Mouse (Mus musculus) MEL (cell line): ENCODE data around the gene Crybg3. TPM values are rescaled to one million over a fixed set of nuclear protein-coding genes. Genes with fewer than 3 reads are reported as not detected.

ENCODE experiments used
- DNase-seq: peaks from one replicate; pipeline ENCODE4 v3.0.0; 2011; ENCODE audit warnings: low read depth, low spot score
- H3K27ac ChIP-seq: 2 replicates; pipeline ENCODE4 v1.5.1; 2012; ENCODE audit warnings: low read depth, mild to moderate bottlenecking, control low read depth, low read length, moderate library complexity; ENCODE audit not compliant: control insufficient read depth
- H3K27me3 ChIP-seq, 2 experiments: fragments of 150-350 bp in 1 of 2; sonication (generic) in 1 of 2; 2 replicates each; pipeline ENCODE4 v1.6.1; 2012; ENCODE audit warnings: low read length in 2 of 2, mild to moderate bottlenecking in 2 of 2, improper control_type of control experiment in 1 of 2, moderate library complexity in 1 of 2; ENCODE audit not compliant: insufficient read depth in 2 of 2, control insufficient read depth in 1 of 2
- H3K36me3 ChIP-seq, 2 experiments: 2 replicates each; pipeline ENCODE4 v1.6.1; 2012 to 2014; ENCODE audit warnings: low read length in 2 of 2, improper control_type of control experiment in 1 of 2, inconsistent platforms in 1 of 2, mild to moderate bottlenecking in 1 of 2; ENCODE audit not compliant: insufficient read depth in 2 of 2, control insufficient read depth in 1 of 2
- H3K4me1 ChIP-seq, 2 experiments: fragments of 150-350 bp in 1 of 2; sonication (generic) in 1 of 2; 2 replicates each; pipeline ENCODE4 v1.6.1; 2012; ENCODE audit warnings: low read length in 2 of 2, improper control_type of control experiment in 1 of 2, mild to moderate bottlenecking in 1 of 2; ENCODE audit not compliant: insufficient read depth in 2 of 2, control insufficient read depth in 1 of 2
- H3K4me3 ChIP-seq, 2 experiments: fragments of 150-350 bp in 1 of 2; sonication (generic) in 1 of 2; 2 replicates each; pipeline ENCODE4 v1.5.1; 2012; ENCODE audit warnings: low read depth in 2 of 2, low read length in 2 of 2, mild to moderate bottlenecking in 2 of 2, moderate library complexity in 2 of 2, control low read depth in 1 of 2, improper control_type of control experiment in 1 of 2; ENCODE audit not compliant: control insufficient read depth in 1 of 2, insufficient read depth in 1 of 2
- H3K79me2 ChIP-seq: 2 replicates; pipeline ENCODE4 v1.6.1; 2012; ENCODE audit warnings: mild to moderate bottlenecking, low read length, moderate library complexity; ENCODE audit not compliant: control insufficient read depth, poor library complexity, insufficient read depth
- H3K9ac ChIP-seq: 2 replicates; pipeline ENCODE4 v1.6.1; 2012; ENCODE audit warnings: low read depth, mild to moderate bottlenecking, control low read depth, low read length, moderate library complexity; ENCODE audit not compliant: control insufficient read depth, poor library complexity, severe bottlenecking
- H3K9me3 ChIP-seq: fragments of 150-350 bp; sonication (generic); replicated peaks from 2 replicates; pipeline ENCODE4 v1.6.1; 2012; ENCODE audit warnings: mild to moderate bottlenecking, low read length, improper control_type of control experiment, moderate library complexity; ENCODE audit not compliant: insufficient read depth
- BHLHE40 ChIP-seq: IDR thresholded peaks from 2 replicates; pipeline ENCODE4 v1.6.1; 2012; ENCODE audit warnings: low read depth, mild to moderate bottlenecking, inconsistent platforms, low read length, improper control_type of control experiment, borderline replicate concordance
- CHD1 ChIP-seq: IDR thresholded peaks from 2 replicates; pipeline ENCODE4 v1.6.1; 2012; ENCODE audit warnings: low read depth, mild to moderate bottlenecking, inconsistent platforms, low read length, improper control_type of control experiment
- CHD2 ChIP-seq: IDR thresholded peaks from 2 replicates; pipeline ENCODE4 v1.6.1; 2011; ENCODE audit warnings: low read length, improper control_type of control experiment
- E2F4 ChIP-seq: IDR thresholded peaks from 2 replicates; pipeline ENCODE4 v1.6.1; 2011; ENCODE audit warnings: low read depth, low read length, improper control_type of control experiment, borderline replicate concordance
- ELF1 ChIP-seq: IDR thresholded peaks from 2 replicates; pipeline ENCODE4 v1.6.1; 2014; ENCODE audit warnings: low read depth, mild to moderate bottlenecking, inconsistent platforms, low read length, improper control_type of control experiment, moderate library complexity
- EP300 ChIP-seq, 2 experiments: IDR thresholded peaks; 2 replicates each; pipeline ENCODE4 v1.6.1; 2011; ENCODE audit warnings: improper control_type of control experiment in 2 of 2, low read length in 2 of 2, low read depth in 1 of 2, mild to moderate bottlenecking in 1 of 2
- GABPA ChIP-seq: IDR thresholded peaks from 2 replicates; pipeline ENCODE4 v1.6.1; 2012; ENCODE audit warnings: low read depth, mild to moderate bottlenecking, inconsistent platforms, low read length, improper control_type of control experiment, moderate library complexity
- GATA1 ChIP-seq: IDR thresholded peaks from 2 replicates; pipeline ENCODE4 v1.6.1; 2011; ENCODE audit warnings: low read depth, low read length, improper control_type of control experiment
- HCFC1 ChIP-seq: IDR thresholded peaks from 2 replicates; pipeline ENCODE4 v1.6.1; 2012; ENCODE audit warnings: low read depth, mild to moderate bottlenecking, inconsistent platforms, low read length, improper control_type of control experiment, moderate library complexity
- MAFK ChIP-seq: IDR thresholded peaks from 2 replicates; pipeline ENCODE4 v1.6.1; 2011; ENCODE audit warnings: low read depth, mild to moderate bottlenecking, low read length, improper control_type of control experiment, borderline replicate concordance
- MEF2A ChIP-seq: IDR thresholded peaks from 2 replicates; pipeline ENCODE4 v1.6.1; 2014; ENCODE audit warnings: low read depth, mild to moderate bottlenecking, inconsistent platforms, low read length, improper control_type of control experiment; ENCODE audit not compliant: poor library complexity, insufficient replicate concordance, severe bottlenecking; ENCODE audit errors: extremely low read depth
- MXI1 ChIP-seq: IDR thresholded peaks from 2 replicates; pipeline ENCODE4 v1.6.1; 2011; ENCODE audit warnings: mild to moderate bottlenecking, low read depth, low read length, improper control_type of control experiment
- MYB ChIP-seq: IDR thresholded peaks from 2 replicates; pipeline ENCODE4 v1.6.1; 2011; ENCODE audit warnings: mild to moderate bottlenecking, low read depth, low read length, improper control_type of control experiment
- RAD21 ChIP-seq: IDR thresholded peaks from 2 replicates; pipeline ENCODE4 v1.6.1; 2011; ENCODE audit warnings: mild to moderate bottlenecking, low read depth, low read length, improper control_type of control experiment
- SIN3A ChIP-seq: IDR thresholded peaks from 2 replicates; pipeline ENCODE4 v1.6.1; 2012; ENCODE audit warnings: low read length, improper control_type of control experiment, inconsistent platforms
- SMC3 ChIP-seq: IDR thresholded peaks from 2 replicates; pipeline ENCODE4 v1.6.1; 2011; ENCODE audit warnings: low read depth, low read length, improper control_type of control experiment
- TAL1 ChIP-seq: IDR thresholded peaks from 2 replicates; pipeline ENCODE4 v1.6.1; 2012; ENCODE audit warnings: mild to moderate bottlenecking, inconsistent platforms, low read length, moderate library complexity, mixed read lengths
- TCF12 ChIP-seq: IDR thresholded peaks from 2 replicates; pipeline ENCODE4 v1.6.1; 2014; ENCODE audit warnings: low read depth, mild to moderate bottlenecking, inconsistent platforms, low read length, improper control_type of control experiment, moderate library complexity
- ZKSCAN1 ChIP-seq: IDR thresholded peaks from 2 replicates; pipeline ENCODE4 v1.6.1; 2012; ENCODE audit warnings: low read depth, mild to moderate bottlenecking, inconsistent platforms, low read length, improper control_type of control experiment, moderate library complexity
- ZMIZ1 ChIP-seq: IDR thresholded peaks from 2 replicates; pipeline ENCODE4 v1.6.1; 2012; ENCODE audit warnings: low read depth, mild to moderate bottlenecking, inconsistent platforms, low read length, improper control_type of control experiment, moderate library complexity
- ZNF384 ChIP-seq: IDR thresholded peaks from 2 replicates; pipeline ENCODE4 v1.6.1; 2012; ENCODE audit warnings: low read depth, mild to moderate bottlenecking, inconsistent platforms, low read length, improper control_type of control experiment
- polyA plus RNA-seq, 2 experiments: library from polyadenylated mRNA; stranded (reverse) in 1 of 2; unstranded in 1 of 2; fragments of >175 nt in 1 of 2; fragments of >200 nt in 1 of 2; gene quantifications; 2 replicates each; pipeline versions ENCODE4 v1.2.1 to v1.2.4; 2012; ENCODE audit warnings: low replicate concordance in 2 of 2, low read depth in 1 of 2; ENCODE audit not compliant: insufficient read length in 2 of 2, insufficient read depth in 1 of 2, missing spikeins in 1 of 2
- total RNA-seq: library from RNA; depleted of rRNA; stranded (reverse); fragments of 300-350 nt; gene quantifications from 2 replicates; pipeline ENCODE4 v1.2.3, GENCODE M21; 2012

Gene Crybg3
- total and polyA plus RNA-seq, 3 experiments = 0.63 to 0.73 TPM; not detected in 1

DNA sequence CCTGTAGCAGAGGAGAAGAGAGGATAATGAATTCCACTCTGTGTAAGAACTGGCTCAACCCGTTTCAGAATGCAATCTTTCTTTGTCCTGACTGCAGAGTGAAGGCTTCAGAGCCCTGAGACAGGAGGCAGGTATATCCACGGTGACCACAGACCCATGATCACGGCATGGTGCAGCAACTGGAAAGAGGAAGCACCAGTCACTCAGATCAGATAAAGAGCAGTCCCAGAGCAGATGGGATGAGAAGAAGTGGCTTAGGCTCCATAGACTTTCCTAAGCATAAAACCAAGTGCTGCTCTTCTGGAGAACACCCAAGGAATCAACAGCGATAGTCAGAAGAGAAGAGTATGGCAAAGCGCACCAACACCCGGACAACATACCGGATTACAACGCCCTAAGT, 21.5 kb downstream of the Crybg3 start:
- Histone ChIP-seq H3K27ac (no peak overlapping the region), H3K36me3 (no peaks in the 10 kb centered on the region), H3K4me3 (no peak overlapping the region), H3K27me3 (no peaks in the 10 kb centered on the region), H3K4me1 (no peaks in the 10 kb centered on the region), H3K79me2 (no peaks in the 10 kb centered on the region), H3K9ac (no peak overlapping the region), H3K9me3 (no peaks in the 10 kb centered on the region)
- no peak for TF ChIP-seq MXI1
- no peak for TF ChIP-seq GABPA
- peak; percentile 79 for TF ChIP-seq GATA1
- TF ChIP-seq ZKSCAN1 = no peak
- TF ChIP-seq EP300 (IDR thresholded peaks at IDR 0.05; ENCODE audit: low read depth in 1 of 2, low read length in 2 of 2) = peak in 1 of 2 experiments; percentile 44; a peak in 1 of 4 replicates
- DNase-seq = peak; percentile 46

GRCm38 (mm10) chr16:59573961-59574360, 26.8 kb downstream of the Crybg3 start:
- Histone ChIP-seq H3K4me1 (no peaks in the 10 kb centered on the region), H3K9me3 (no peaks in the 10 kb centered on the region), H3K9ac (no peak overlapping the region), H3K4me3 (no peak overlapping the region), H3K27ac (no peak overlapping the region), H3K79me2 (no peaks in the 10 kb centered on the region), H3K27me3 (no peaks in the 10 kb centered on the region), H3K36me3 (no peaks in the 10 kb centered on the region)
- DNase-seq = no peak
- TF ChIP-seq SIN3A (no peak), ZNF384 (no peak), MAFK (no peak), BHLHE40 (no peak), SMC3 (no peak), TAL1 (no peak), ELF1 (no peak), TCF12 (no peak), RAD21 (no peak), EP300 (IDR thresholded peaks at IDR 0.05; ENCODE audit: low read depth in 1 of 2, low read length in 2 of 2) (no peak), ZMIZ1 (no peak)

GRCm38 (mm10) chr16:59572685-59573084, 28.1 kb downstream of the Crybg3 start:
- Histone ChIP-seq H3K27ac (no peak overlapping the region), H3K4me3 (no peak overlapping the region), H3K36me3 (no peaks in the 10 kb centered on the region), H3K4me1 (no peaks in the 10 kb centered on the region), H3K79me2 (no peaks in the 10 kb centered on the region), H3K9ac (no peak overlapping the region), H3K9me3 (no peaks in the 10 kb centered on the region), H3K27me3 (no peaks in the 10 kb centered on the region; a peak in 1 of 4 replicates)
- TF ChIP-seq MYB (no peak), E2F4 (no peak), HCFC1 (no peak), TCF12 (no peak), MEF2A (no peak), CHD1 (no peak), CHD2 (no peak), MXI1 (no peak)
- DNase-seq = no peak
